Mouse (Mus musculus): Measurements from ENCODE around the gene Mast4.

Mast4 gene

DNA sequence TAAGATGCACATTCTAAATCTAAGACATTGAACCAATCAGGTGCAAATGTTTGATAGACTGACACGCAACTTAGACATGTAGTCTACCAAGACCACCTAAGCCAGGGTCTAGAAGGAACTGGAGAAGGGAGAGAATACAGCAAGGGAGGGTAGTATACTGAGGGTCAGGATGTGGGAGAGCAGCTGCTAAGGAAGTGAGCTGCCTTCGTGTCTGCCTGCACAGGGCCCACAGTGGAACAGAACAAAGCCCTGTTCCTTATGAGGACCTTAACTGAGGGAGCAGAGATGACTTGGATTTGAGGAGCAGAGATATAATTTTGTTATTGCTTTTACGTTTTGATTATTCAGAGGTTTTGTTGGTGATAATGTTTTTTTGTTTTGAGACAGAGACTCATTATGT is 138.4 kb downstream of the Mast4 start:
- in situ Hi-C loops (cut with MseI, MboI): no loop called here

DNA sequence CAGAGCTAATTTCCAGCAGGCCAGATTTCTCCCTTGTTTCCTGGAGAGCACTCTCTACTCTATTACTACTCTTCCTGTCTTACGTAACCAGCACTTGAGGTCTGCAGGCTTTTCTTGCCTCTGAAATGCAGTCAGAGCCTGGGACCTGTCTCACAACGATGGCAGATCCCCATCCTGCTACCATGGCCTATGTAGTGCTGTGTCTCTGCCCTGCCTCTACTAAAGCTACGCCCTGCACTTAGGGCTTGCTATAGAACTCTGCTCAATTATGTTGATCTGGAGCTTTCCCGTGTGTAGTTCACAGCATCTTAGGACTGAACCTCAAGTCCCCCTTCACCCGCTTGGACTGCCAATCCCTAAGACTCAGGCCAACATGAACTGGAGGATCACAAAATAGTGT is 150.7 kb downstream of the Mast4 start:
- in situ Hi-C loops (cut with MseI, MboI): no loop called here

DNA sequence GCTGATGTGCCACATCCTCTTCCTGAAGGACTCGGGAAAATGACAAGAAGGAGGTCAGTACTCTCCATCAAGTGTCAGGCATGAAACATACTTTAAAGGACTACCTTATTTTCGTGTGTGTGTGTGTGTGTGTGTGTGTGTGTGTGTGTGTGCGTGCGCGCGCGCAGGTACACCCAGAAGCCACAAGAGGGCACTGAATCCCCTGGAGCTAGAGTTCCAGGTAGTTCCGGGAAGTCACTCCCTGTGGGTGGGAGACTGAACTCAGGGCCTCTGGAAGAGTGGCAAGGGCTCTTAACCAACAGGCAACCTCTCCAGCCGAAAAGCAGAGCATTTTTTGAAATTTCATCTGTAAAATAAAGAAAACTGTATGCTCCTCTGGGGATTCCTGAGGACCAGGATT is 152.5 kb downstream of the Mast4 start:
- in situ Hi-C loops (cut with MseI, MboI): no loop called here

DNA sequence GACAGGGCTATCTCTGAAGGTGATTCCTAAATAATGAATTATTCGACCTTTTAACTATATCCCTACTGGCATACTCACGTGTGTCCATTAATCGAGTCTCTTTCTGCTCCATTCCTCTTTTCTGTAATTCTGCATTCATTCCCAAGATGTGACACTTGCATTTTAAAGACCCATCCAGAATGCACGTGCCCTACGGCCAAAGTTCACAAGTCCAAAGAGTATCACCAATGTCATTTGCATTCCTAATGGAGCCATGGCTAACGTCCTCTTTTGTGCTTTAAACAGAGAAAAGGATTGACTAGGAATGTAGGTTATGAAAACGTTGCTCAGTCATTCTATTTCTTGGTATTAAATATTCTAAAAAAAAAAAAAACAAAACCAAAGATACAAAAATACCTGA is 157.4 kb downstream of the Mast4 start:
- in situ Hi-C loops (cut with MseI, MboI): no loop called here

DNA sequence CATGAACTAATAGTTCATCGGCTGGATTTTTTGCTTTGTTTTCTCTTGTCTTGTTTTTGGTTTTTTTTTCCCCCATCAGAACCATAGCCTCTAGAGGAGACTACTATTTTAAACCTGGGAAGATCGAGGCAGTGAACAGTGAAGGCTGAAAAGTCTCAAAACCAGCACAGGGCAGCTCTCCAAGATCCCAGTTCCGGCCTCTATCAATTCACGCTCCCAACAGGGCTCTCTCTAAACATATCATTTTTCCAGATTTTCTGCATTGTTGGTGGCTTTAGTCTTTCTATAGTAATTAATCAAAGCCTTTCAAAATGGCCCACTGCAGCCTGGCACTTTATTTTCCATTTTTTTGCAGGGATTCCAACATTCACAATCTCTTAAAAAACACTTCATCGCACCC is 159.9 kb downstream of the Mast4 start:
- in situ Hi-C loops (cut with MseI, MboI): loop anchor here (5.0 kb wide), 2 partner anchors 468 to 473 kb away; no protein-coding TSS in a partner anchor

DNA sequence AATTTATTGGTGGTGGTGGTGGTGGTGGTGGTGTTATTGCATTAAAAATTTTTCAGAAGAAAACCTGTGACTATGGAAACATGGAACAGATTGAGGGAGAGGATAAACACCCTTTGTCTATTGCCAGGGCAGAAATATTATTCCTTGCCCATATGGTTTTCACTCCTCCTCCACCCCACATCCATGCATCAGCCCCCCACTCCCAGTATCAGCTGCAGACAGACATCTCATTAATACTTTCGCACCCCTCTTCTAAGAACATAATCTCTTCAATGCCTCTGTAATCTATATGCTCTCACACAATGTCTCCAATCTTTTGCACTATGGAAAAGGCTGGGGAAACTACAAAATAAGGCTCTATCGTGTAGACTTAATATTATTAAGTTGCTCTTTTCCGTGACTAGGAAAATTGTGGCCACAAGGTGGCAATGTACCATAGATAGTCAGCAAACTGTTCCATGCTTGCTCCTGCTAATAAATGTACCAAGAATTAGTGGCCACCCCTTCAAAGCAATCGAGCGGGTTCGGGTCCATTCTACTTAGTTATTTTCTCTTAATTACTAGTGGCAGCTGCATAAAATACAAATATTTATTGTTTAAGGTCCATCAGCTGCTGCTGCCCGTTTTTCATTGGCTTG is 160.6 kb downstream of the Mast4 start:
- in situ Hi-C loops (cut with MseI, MboI): loop anchor here (5.0 kb wide), 2 partner anchors 469 to 474 kb away; no protein-coding TSS in a partner anchor

DNA sequence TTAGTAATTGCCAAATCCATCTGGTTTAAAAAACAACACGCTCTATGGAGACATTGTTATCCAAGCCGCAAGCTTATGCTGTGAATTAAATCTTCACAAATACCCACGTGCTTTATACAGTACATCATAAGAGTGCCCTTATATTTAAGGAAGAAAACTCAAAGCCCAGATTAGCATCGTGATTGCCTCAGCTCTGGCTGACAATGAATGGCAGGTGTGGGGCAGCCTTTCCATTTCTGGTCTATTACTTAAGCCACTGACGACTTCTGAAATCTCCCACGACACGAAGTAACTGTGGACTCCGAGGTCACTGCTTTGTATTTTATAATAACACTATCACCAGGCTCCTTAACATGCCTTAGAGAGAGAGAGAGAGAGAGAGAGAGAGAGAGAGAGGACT is 182.4 kb downstream of the Mast4 start:
- in situ Hi-C loops (cut with MseI, MboI): no loop called here

DNA sequence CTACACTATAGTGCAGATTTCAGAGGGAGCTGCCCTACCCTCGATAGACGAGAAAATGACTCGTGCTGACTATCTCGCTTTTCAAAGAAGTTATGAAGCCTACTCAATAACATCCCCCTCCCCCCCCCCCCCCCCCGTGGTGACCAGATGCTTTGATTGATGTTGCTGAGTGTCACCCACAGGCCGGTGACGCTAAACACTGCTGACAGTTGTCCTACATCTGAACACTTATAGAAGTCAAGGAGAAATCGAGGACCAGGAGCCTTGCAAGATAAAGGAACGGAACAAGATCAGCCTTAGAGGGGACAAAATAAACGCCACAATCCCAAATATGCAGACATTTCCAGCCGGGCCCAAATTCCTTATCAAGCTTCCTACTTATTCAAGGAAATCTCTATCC is 183.1 kb downstream of the Mast4 start:
- in situ Hi-C loops (cut with MseI, MboI): no loop called here

DNA sequence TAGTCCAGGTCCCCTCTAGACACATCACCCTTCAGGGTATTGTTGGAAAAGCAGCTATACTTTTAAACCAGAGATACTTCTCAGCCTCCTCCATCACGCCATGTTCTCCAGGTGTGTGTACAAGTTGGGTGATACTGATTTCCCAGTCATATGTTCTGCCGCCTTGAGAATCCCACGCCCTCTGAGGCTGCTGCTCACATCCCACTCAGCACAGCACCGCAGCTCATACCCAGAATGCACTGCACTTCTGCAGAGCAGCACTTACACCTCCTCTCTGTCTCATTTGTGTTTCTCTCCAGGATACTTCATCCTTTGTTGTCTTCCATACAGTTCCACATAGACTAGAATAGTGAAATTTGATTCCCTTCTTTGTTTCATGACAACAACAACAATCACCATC is 183.6 kb downstream of the Mast4 start:
- in situ Hi-C loops (cut with MseI, MboI): no loop called here

DNA sequence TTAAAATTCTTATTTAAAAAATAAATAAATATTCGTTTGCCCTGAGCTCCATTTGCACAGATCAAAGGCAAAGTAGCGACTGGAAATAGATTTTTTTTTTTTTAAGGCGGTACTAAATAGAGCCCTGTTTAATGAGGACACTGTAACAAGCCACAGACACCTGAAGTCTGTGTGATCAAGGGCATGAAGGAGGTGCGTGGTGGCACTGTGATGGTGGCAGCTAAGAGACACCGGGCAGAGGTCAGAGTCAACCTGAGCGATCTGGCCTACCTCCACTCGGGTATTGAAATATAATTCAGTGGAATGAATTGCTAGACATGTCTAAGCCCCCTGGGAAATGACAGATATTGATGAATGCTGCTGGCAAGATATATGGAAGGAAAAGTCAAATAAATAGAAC is 184.9 kb downstream of the Mast4 start:
- in situ Hi-C loops (cut with MseI, MboI): no loop called here

DNA sequence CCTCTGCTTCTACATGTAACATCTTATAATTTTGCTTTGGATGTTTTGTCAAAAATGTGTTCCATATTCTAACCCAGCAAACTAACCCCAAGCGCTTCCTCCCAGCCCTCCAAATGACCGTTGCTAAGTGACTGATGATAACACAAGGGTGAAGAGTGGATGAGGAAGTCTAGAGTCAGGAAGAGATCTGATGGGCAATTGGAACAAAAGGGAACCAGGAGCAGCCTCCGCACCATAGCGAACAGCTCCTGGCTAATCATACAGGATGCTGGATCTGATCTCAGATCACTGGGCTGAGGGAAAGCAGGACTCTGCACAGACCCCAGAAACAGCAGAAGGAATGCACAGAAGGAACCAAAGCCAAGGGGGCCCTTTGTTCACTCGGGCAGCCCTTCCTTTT is 190.0 kb downstream of the Mast4 start:
- in situ Hi-C loops (cut with MseI, MboI): no loop called here

DNA sequence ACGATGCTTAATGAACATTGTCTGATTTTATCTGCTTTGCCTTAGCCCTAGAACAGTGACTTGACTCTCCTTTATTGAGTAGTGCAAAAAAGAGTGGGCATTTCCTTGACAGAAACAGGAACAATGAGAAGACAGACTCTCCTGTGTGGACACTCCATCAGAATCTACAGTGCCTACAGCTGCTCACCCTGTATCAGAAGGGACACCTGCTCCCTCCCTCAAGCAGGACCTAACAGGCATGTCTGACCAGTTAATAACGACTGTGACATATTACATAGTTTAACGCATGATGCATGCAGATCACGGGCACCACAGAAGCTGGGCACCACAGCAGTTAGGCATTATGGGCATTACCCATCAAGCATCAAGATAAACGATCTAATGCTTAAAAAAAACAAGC is 193.0 kb downstream of the Mast4 start:
- in situ Hi-C loops (cut with MseI, MboI): no loop called here

DNA sequence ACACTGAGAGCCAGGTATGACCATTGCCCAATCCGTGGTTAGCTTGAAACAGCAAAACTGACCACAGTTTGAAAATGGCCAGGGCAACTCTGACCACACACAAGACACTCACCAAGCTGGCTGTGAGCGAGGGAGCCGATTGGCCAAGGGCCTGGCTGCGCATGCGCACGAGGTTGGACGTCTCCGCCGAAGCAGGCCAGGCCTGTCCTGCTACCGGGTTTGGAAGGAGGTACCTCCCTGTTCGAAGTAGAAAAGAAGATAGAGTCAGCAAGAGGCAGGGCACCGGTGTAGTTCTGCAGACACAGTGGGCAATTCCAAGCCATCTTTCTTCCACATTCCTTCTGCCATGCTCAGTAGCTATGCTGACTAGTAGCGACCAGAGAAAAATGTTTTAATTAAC is 194.2 kb downstream of the Mast4 start:
- in situ Hi-C loops (cut with MseI, MboI): no loop called here

DNA sequence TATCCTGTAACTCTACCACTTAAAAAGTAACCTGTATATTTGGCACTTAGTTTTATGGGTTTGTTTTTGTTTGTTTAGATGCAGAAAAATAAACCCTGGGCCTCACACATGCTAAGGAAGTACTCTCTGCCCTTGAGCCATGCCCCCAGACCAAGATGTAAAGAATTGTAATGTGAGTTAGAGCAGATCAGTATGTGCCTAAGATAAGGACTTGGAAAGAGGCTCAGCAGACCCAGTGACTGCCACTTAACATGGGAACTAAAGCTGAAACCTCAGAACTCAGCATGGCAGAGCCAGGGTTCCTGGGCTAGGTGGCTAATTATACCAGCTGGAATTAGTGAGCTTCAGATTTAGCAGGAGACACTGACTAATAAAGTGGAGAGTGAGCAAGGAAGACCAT is 196.0 kb downstream of the Mast4 start:
- in situ Hi-C loops (cut with MseI, MboI): no loop called here

DNA sequence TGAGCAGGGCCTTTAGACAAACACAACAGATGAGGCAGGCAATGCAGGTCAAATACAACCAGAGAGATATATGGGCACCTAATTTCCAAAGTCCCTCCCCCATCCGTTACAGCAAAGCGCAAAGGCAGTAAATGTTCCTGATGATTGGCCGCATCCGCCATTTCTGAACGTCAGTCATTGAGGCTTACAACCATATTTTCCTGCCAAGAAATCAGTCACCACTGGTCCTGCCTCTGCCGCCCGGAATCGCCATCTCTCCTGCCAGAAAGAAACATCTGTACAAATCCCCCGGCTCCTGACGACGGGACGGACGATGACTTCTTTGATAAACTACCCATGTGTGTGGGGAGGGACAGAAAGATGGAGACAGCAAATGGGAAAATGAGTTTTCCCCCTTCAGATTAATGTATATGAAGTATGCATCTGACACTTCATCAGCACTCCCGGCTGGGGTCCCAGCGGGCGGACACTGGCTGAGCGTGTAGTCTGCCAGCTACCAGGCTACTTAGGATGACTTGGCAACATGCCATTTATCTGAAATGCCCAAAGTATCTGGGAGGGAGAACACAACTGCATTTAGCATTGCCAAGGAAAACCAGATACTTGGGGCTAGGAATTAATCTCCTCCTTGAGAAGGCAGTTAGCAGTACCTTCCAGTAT is 198.9 kb downstream of the Mast4 start:
- in situ Hi-C loops (cut with MseI, MboI): no loop called here

DNA sequence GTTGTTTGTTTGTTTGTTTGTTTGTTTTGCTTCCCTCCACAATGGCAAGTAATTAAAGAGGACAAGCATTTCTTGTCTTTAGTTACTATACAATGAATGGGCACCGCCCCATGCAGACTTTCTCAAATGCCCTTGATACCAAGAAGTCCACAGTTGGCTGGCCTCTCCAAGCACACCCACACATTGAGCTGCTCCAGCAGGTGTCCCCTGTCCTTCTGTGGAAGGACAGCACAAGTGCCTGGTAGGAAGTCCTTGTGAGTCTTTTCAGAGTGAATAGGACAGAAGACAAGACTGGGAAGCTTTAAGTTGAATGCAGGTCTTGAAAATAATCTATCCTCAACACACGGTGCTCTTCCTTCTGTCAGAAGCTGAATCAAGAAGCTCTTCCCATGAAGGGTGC is 202.5 kb downstream of the Mast4 start:
- in situ Hi-C loops (cut with MseI, MboI): no loop called here

DNA sequence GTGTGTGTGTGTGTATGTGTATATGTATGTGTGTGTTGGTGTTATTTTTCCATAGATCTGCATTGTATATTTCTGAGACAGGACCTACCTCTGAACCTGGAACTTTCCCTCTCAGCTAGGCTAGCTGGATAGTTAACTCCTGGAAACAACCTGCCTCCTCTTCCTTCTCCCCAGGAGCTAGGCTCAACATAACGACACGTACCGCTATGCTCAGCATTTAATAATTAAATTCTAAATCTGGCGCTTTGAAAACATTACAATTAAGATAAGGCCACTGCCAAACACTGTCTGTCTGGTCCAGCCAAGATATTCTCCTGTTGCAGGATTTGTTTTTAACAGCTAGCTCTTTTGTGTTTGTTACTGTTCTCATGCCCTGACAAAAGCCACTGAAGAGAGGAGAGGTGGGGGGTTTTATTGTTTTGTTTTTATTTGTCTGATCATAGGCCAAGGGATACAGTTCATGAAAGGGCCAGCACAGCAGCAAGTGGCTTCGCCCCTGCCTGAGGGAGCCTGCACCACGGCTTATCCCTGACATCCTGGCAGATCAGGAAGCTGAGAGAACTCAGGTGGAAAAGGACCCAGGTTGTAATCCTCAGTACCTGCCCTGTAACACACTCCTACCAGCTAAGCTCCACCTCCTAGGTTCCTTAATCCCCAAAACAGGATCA is 205.0 kb downstream of the Mast4 start:
- in situ Hi-C loops (cut with MseI, MboI): no loop called here

DNA sequence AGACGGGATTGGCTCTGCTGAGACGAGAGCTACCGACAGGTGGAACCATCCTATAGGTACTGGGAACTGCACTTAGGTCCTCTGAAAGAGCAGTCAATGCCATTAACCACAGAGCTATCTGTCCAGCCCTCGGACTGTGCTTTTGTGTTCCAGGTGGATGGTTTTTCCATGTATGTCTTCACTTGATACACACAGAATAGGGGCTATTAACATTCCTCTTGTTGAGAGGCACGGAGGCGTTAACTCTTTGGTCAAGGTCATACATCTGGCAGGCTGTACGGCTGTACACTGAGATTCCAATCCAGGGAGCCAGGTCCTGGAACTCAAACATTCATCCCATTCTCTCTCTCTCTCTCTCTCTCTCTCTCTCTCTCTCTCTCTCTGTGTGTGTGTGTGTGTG is 205.6 kb downstream of the Mast4 start:
- in situ Hi-C loops (cut with MseI, MboI): no loop called here

DNA sequence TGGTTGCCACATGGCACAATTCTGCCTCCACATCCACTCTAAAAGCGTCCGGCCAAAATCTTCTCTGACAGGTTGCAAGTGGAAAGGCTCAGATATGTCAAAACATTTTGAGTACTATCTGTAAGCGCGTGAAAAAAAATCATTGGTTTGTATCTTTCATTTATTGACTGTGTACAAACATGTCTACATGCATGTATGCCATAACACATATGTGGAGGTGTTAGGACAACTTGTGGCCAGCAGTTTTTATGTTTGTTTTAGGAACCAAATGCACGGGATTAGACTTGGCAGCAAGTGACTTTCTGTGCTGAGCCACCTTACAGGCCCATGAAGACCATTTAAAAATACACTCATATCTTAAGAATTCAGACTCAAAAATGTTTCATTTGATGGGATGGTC is 206.7 kb downstream of the Mast4 start:
- in situ Hi-C loops (cut with MseI, MboI): no loop called here

DNA sequence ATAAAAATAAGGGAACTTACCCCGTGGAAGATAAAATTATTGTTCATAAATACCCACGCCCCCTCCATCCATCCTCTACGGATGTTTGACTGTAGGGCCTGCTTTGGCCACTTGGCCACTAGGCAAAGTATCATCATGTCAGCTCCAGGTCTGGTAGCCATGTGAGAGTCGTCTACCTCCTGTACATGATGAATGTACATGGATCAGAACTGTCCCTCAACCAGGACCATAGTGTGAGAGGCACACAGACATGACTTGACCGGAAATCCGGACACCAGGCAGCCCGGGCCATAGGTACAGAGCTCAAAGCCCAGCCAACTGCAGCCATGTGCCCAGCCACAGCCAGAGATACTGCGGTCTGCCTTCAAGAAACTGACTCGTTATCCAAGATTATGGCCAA is 210.6 kb downstream of the Mast4 start:
- in situ Hi-C loops (cut with MseI, MboI): loop anchor here in 1 of 2 experiments (25.0 kb wide), 1 partner anchor 211 kb away; no protein-coding TSS in a partner anchor

DNA sequence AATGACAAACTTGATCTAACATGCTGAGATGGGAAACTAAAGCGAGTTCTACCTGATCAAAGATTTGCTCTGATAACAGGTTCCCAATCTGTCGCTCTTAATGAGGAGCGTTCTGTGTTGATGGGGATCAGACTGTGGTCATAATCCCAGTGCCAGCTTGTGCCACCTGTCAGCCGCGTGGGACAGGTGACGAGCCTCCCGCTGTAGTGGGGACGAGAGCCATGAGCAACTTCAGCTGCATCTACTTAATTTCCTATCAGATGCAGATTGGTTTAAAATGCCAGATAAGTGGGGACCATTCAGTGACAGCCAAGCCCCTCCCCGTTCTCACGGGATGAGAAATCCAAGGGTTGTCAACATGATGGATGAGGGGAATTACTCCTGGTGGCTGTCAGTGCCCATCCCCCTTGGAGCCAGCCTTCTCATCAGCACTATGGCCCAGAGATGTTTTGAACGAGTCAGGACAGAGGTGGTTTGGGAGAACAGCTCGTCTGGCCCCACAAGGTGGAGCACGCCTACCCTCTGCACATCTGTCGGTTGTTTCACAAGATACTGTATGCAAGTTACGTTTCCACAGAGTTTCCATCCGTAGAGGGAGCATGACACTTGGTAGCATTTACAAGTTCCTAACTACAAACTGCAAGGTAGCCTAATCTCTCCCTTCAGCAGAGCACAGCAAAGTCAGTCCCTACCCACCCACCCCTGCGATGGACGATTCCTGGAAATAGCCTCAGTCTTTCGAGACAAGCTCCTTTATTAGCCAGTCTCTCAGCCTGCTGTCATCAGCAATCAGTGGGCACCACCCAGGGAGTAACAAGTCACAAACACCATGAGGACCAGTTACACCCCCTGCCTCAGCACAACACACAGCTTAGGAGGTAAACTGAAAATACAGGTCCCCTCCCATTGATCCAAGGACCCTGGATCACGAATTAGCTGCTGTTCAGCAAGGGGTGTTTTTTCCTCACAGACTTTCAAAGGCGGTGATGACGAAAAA is 212.2 kb downstream of the Mast4 start:
- in situ Hi-C loops (cut with MseI, MboI): loop anchor here in 1 of 2 experiments (25.0 kb wide), 1 partner anchor 210 kb away; no protein-coding TSS in a partner anchor
